Mouse (Mus musculus): Measurements from ENCODE around the gene Msh4. TPM values are rescaled to one million over a fixed set of nuclear protein-coding genes. Genes with fewer than 3 reads are reported as not detected.
"Not testable (repeated sequence)": the region's sequence is repeated elsewhere in the genome, so short reads cannot be mapped to it uniquely, and the experiment has no call there.

Gene Msh4
- total RNA-seq, 2 experiments from 2014 or later: 0.08 TPM; not detected in 1

GRCm38 (mm10) chr3:153911197-153911881, 5.4 kb upstream of the Msh4 start:
- no peak for DNase-seq

- no peak for DNase-seq
These were observed 4.6 kb upstream of the Msh4 start for GRCm38 (mm10) chr3:153910489-153910888.

- no peak for DNase-seq
These were observed 3.0 kb upstream of the Msh4 start for GRCm38 (mm10) chr3:153908919-153909318.

- no peak for DNase-seq
These were observed 445 bp downstream of the Msh4 start for GRCm38 (mm10) chr3:153905251-153906135.

GRCm38 (mm10) chr3:153904586-153904985, 1.4 kb downstream of the Msh4 start:
- peak; percentile 23 to 60 for DNase-seq

GRCm38 (mm10) chr3:153902595-153902994, 3.3 kb downstream of the Msh4 start:
- no peak for DNase-seq

- no peak for DNase-seq
These were observed 4.0 kb downstream of the Msh4 start for GRCm38 (mm10) chr3:153901904-153902303.

- DNase-seq: no peak
These were observed 8.7 kb downstream of the Msh4 start for GRCm38 (mm10) chr3:153897216-153897615.

- no peak for DNase-seq
These were observed 10.5 kb downstream of the Msh4 start for GRCm38 (mm10) chr3:153895454-153895853.

GRCm38 (mm10) chr3:153889188-153889781, 16.7 kb downstream of the Msh4 start:
- DNase-seq: no peak

GRCm38 (mm10) chr3:153888141-153888540, 17.8 kb downstream of the Msh4 start:
- DNase-seq: no peak

GRCm38 (mm10) chr3:153886296-153886695, 19.6 kb downstream of the Msh4 start:
- no peak for DNase-seq

GRCm38 (mm10) chr3:153871396-153871795, 34.5 kb downstream of the Msh4 start:
- DNase-seq: no peak

GRCm38 (mm10) chr3:153867149-153868136, 38.5 kb downstream of the Msh4 start:
- no peak for DNase-seq

- no peak for DNase-seq
These were observed 41.1 kb downstream of the Msh4 start for GRCm38 (mm10) chr3:153864636-153865429.

GRCm38 (mm10) chr3:153863816-153864215, 42.1 kb downstream of the Msh4 start:
- no peak for DNase-seq

GRCm38 (mm10) chr3:153860392-153860791, 45.5 kb downstream of the Msh4 start:
- not testable (repeated sequence) for DNase-seq

- DNase-seq: no peak
These were observed 47.5 kb downstream of the Msh4 start for GRCm38 (mm10) chr3:153858350-153859001.

- DNase-seq: no peak
These were observed 53.7 kb downstream of the Msh4 start for GRCm38 (mm10) chr3:153852266-153852665.

GRCm38 (mm10) chr3:153850759-153851158, 55.2 kb downstream of the Msh4 start:
- DNase-seq: no peak

All from heart, adult 18-20 months (tissue).